Mouse (Mus musculus) hindbrain, embryonic 11.5 days (tissue): ENCODE data around the gene Adamts5. TPM values are rescaled to one million over a fixed set of nuclear protein-coding genes. Genes with fewer than 3 reads are reported as not detected.

Experiments used
- ATAC-seq: fragments of 200-750 bp; cut with Nextera tagmentation; 2 replicates; pipeline ENCODE4 v1.8.0; 2017; ENCODE audit warnings: mild to moderate bottlenecking, moderate TSS enrichment, moderate library complexity; ENCODE audit not compliant: low FRiP score
- DNase-seq: peaks from one replicate; pipeline ENCODE4 v3.0.0-alpha.2; 2015; ENCODE audit warnings: low spot score
- H3K27ac ChIP-seq: fragments of 300-500 bp; sonication (generic); 2 replicates; pipeline ENCODE4 v1.5.1; 2014; ENCODE audit warnings: mild to moderate bottlenecking, low read depth, low read length
- H3K27me3 ChIP-seq: fragments of 300-500 bp; sonication (generic); 2 replicates; pipeline ENCODE4 v1.6.1; 2014; ENCODE audit warnings: mild to moderate bottlenecking, low read length, moderate library complexity, mixed read lengths; ENCODE audit not compliant: control insufficient read depth, insufficient read depth
- H3K36me3 ChIP-seq: fragments of 300-500 bp; sonication (generic); 2 replicates; pipeline ENCODE4 v1.6.1; 2014; ENCODE audit warnings: mild to moderate bottlenecking, low read length, moderate library complexity, mixed read lengths; ENCODE audit not compliant: control insufficient read depth, insufficient read depth
- H3K4me1 ChIP-seq: fragments of 300-500 bp; sonication (generic); replicated peaks from 2 replicates; pipeline ENCODE4 v1.6.1; 2014; ENCODE audit warnings: low read length, mixed read lengths; ENCODE audit not compliant: control insufficient read depth, insufficient read depth
- H3K4me2 ChIP-seq: fragments of 300-500 bp; sonication (generic); replicated peaks from 2 replicates; pipeline ENCODE4 v1.6.1; 2014; ENCODE audit warnings: mild to moderate bottlenecking, low read depth, low read length
- H3K4me3 ChIP-seq: fragments of 300-500 bp; sonication (generic); 2 replicates; pipeline ENCODE4 v1.5.1; 2014; ENCODE audit warnings: low read depth, low read length
- H3K9ac ChIP-seq: fragments of 300-500 bp; sonication (generic); 2 replicates; pipeline ENCODE4 v1.6.1; 2014; ENCODE audit warnings: low read depth, low read length
- H3K9me3 ChIP-seq: fragments of 300-500 bp; sonication (generic); 2 replicates; pipeline ENCODE4 v1.6.1; 2016; ENCODE audit warnings: low read length; ENCODE audit not compliant: control insufficient read depth
- WGBS: fragments of 180-500 bp; shearing (Covaris S2); extraction: QIAGEN DNeasy Blood & Tissue Kit; methylation state at CpG from one replicate; pipeline ENCODE4 v1.1.7; 2014; 5-methylcytosine and 5-hydroxymethylcytosine counted together
- polyA plus RNA-seq: library from polyadenylated mRNA; unstranded; fragments of >200 nt; fragmentation: Nextera tagmentation; extraction: Ambion mirVana; gene quantifications from 2 replicates; pipeline ENCODE4 v1.2.1, GENCODE M21; 2014

The Adamts5 gene
- 1.1 and 1.3 TPM in 2 replicates for polyA plus RNA-seq

GRCm38 (mm10) chr16:85901581-85901910, at the start of gene Adamts5:
Adamts5 (minus strand) TSS chr16:85901828.
- 5% methylated on average over 13 of the region's 13 CpGs for WGBS
- DNase-seq (no peak), ATAC-seq (peak; percentile 26)
- Histone ChIP-seq H3K27me3 (peaks cover 6% of the 10 kb centered on the region), H3K9ac (peak within 1 kb of the TSS; percentile 53), H3K4me3 (peak within 1 kb of the TSS; percentile 56), H3K4me2 (peak within 1 kb of the TSS; percentile 94), H3K9me3 (no peaks in the 10 kb centered on the region), H3K36me3 (no peaks in the 10 kb centered on the region), H3K4me1 (peaks cover 2% of the 10 kb centered on the region; the same call in 1 of the 2 replicates), H3K27ac (no peak within 1 kb of the TSS)

DNA sequence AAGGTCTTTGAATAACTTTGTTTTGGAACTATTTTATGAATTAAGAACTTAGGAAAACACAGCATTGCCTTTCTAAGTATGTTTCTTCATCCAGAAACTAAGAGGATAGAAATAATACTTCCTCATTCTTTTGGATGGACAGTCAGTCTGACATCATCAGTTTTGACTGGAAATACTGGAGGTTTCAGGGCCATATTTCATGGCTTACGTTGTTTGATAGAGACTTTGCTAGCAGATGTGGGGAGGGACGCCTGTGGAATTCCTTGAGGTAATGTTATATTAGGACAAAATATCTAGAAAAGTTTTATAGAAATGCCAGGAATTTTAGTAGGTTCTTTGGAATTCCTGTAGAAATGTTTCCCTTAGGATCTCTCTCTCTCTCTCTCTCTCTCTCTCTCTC, 48.7 kb upstream of the Adamts5 start:
- ATAC-seq (no peak), DNase-seq (no peak)
- no peak overlapping the region for H3K9ac ChIP-seq
- H3K36me3 ChIP-seq, result no peaks in the 10 kb centered on the region
- no peaks in the 10 kb centered on the region for H3K4me1 ChIP-seq
- WGBS, result 82% methylated on average over 2 of the region's 2 CpGs
- H3K4me3 ChIP-seq, result no peak overlapping the region
- H3K27ac ChIP-seq, result no peak overlapping the region
- no peaks in the 10 kb centered on the region for H3K9me3 ChIP-seq
- H3K4me2 ChIP-seq, result no peak overlapping the region
- H3K27me3 ChIP-seq, result no peaks in the 10 kb centered on the region

DNA sequence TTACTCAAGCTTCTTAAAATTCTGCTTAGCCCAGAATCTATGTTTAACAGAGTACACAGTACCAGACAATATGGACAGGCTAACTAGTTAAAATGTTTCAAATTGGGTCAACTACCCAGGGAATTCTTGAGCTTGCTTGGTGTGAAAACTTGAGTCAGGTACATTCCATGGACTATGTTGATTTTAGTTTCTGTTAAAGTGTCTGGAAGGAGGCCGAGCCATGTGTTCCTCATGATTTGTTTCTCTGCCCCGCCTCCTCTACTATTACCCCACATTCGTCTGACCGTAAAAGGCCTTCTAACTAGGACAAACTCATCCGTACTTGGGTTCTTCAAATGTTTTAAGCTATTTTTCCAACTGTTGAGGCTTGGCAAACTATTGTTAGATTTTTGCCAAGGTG, 24.4 kb upstream of the Adamts5 start:
- Histone ChIP-seq H3K4me2 (no peak overlapping the region), H3K36me3 (no peaks in the 10 kb centered on the region), H3K27me3 (no peaks in the 10 kb centered on the region), H3K4me3 (no peak overlapping the region), H3K4me1 (no peaks in the 10 kb centered on the region), H3K27ac (no peak overlapping the region), H3K9me3 (no peaks in the 10 kb centered on the region), H3K9ac (no peak overlapping the region)
- WGBS, result 88% methylated on average over 5 of the region's 5 CpGs
- ATAC-seq (no peak), DNase-seq (no peak)

DNA sequence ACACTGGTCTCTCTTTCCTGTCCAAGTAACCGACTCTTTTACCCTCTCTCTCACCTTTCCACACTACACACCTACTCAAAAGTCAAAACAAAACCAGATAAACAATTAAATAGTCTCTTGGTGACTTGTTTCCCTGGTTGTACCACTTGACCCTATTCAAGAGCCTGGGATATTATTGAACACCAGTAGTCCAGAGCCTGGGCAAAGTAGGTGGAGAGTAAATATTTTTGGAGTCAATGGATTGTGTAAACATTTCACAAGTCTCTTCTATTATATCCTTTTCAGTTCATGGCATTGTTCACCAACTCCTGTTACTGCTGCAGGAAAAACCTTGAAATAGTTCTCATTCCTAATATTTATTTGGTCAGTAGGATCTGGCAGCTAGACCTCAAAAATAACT, 20.8 kb upstream of the Adamts5 start:
- no peak overlapping the region for H3K9ac ChIP-seq
- no peaks in the 10 kb centered on the region for H3K9me3 ChIP-seq
- ATAC-seq (no peak), DNase-seq (no peak)
- 82% methylated on average over 1 of the region's 1 CpGs for WGBS
- no peak overlapping the region for H3K4me2 ChIP-seq
- H3K4me1 ChIP-seq, result no peaks in the 10 kb centered on the region
- H3K27me3 ChIP-seq, result no peaks in the 10 kb centered on the region
- no peak overlapping the region for H3K4me3 ChIP-seq
- H3K36me3 ChIP-seq, result no peaks in the 10 kb centered on the region
- H3K27ac ChIP-seq, result no peak overlapping the region

GRCm38 (mm10) chr16:85920122-85920521, 18.5 kb upstream of the Adamts5 start:
- no peak overlapping the region for H3K4me3 ChIP-seq
- H3K9me3 ChIP-seq, result no peaks in the 10 kb centered on the region
- H3K4me2 ChIP-seq, result no peak overlapping the region
- no peaks in the 10 kb centered on the region for H3K36me3 ChIP-seq
- no peak overlapping the region for H3K27ac ChIP-seq
- H3K9ac ChIP-seq, result no peak overlapping the region
- DNase-seq (no peak), ATAC-seq (no peak)
- WGBS, result 77% methylated on average over 4 of the region's 4 CpGs
- no peaks in the 10 kb centered on the region for H3K27me3 ChIP-seq
- no peaks in the 10 kb centered on the region for H3K4me1 ChIP-seq

GRCm38 (mm10) chr16:85900702-85901580, 687 bp downstream of the Adamts5 start:
- H3K9me3 ChIP-seq, result no peaks in the 10 kb centered on the region
- H3K4me1 ChIP-seq, result peaks cover 2% of the 10 kb centered on the region; the same call in 1 of the 2 replicates
- H3K9ac ChIP-seq, result peak overlapping the region; percentile 53
- H3K27ac ChIP-seq, result no peak overlapping the region
- peaks cover 6% of the 10 kb centered on the region for H3K27me3 ChIP-seq
- peak overlapping the region; percentile 94 for H3K4me2 ChIP-seq
- no peaks in the 10 kb centered on the region for H3K36me3 ChIP-seq
- ATAC-seq, result peak; percentile 66
- under 1% methylated on average over 51 of the region's 51 CpGs for WGBS
- H3K4me3 ChIP-seq, result peak overlapping the region; percentile 56
- peak; percentile 74 for DNase-seq

GRCm38 (mm10) chr16:85899790-85900587, 1.6 kb downstream of the Adamts5 start:
- no peaks in the 10 kb centered on the region for H3K9me3 ChIP-seq
- H3K4me3 ChIP-seq, result peak overlapping the region; percentile 56
- H3K4me2 ChIP-seq, result peak overlapping the region; percentile 94
- H3K4me1 ChIP-seq, result peaks cover 2% of the 10 kb centered on the region; the same call in 1 of the 2 replicates
- peak; percentile 61 for DNase-seq
- no peaks in the 10 kb centered on the region for H3K36me3 ChIP-seq
- ATAC-seq, result peak; percentile 66
- 1% methylated on average over 44 of the region's 45 CpGs for WGBS
- H3K9ac ChIP-seq, result peak overlapping the region; percentile 53
- peaks cover 6% of the 10 kb centered on the region for H3K27me3 ChIP-seq
- no peak overlapping the region for H3K27ac ChIP-seq

GRCm38 (mm10) chr16:85899301-85899721, 2.3 kb downstream of the Adamts5 start:
- DNase-seq, result peak; percentile 52
- H3K36me3 ChIP-seq, result no peaks in the 10 kb centered on the region
- no peak overlapping the region for H3K27ac ChIP-seq
- no peaks in the 10 kb centered on the region for H3K9me3 ChIP-seq
- peak overlapping the region; percentile 56 for H3K4me3 ChIP-seq
- H3K4me2 ChIP-seq, result peak overlapping the region; percentile 94
- peak; percentile 38 for ATAC-seq
- peaks cover 2% of the 10 kb centered on the region; the same call in 1 of the 2 replicates for H3K4me1 ChIP-seq
- WGBS, result 21% methylated on average over 25 of the region's 25 CpGs
- peaks cover 6% of the 10 kb centered on the region for H3K27me3 ChIP-seq
- peak overlapping the region; percentile 53 for H3K9ac ChIP-seq
